Mouse (Mus musculus) embryonic fibroblast, embryonic 13.5 days (primary cell): ENCODE measurements at regions not wholly inside any gene's neighbourhood (a gene's known extent, or its start where the extent isn't known, plus 50 kb on each side); places are given as distances from the start of the nearest gene placed in this dataset.

Source experiments
- CTCF ChIP-seq: IDR thresholded peaks from 2 replicates; pipeline ENCODE4 v1.5.1; 2011; ENCODE audit warnings: mild to moderate bottlenecking, control low read depth, low read length, moderate library complexity, borderline replicate concordance; ENCODE audit not compliant: insufficient read depth
- POLR2A ChIP-seq: IDR thresholded peaks from 2 replicates; pipeline ENCODE4 v1.6.1; 2011; ENCODE audit warnings: low read depth, mild to moderate bottlenecking, control low read depth, low read length, moderate library complexity

DNA sequence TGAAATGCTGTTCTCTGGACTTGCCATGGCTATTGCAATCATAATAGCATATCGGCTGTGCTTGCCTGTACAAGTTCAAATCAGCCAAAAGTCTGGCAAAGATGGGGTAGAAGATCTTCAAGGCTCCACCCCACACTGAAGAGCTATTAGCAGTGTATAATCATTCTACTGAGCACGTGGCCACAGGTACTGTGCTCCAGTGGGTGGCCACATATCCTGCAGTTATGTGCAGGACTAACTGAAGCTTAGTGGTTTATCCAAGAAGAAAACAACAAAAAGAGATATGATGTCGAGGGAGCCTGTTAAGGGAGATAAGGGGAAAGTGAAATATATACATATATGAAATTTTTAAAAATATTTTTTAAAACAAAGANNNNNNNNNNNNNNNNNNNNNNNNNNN is 309.2 kb downstream of the Meis1 start:
- no peak for TF ChIP-seq CTCF
- no peak for TF ChIP-seq POLR2A
